Mouse (Mus musculus): ENCODE measurements around the gene Olfr645. TPM values are rescaled to one million over a fixed set of nuclear protein-coding genes. Genes with fewer than 3 reads are reported as not detected.

The Olfr645 gene
- not detected for polyA plus RNA-seq (2014; fragmentation: Illumina TruSeq; extraction: RNeasy Lipid Tissue Mini Kit (QIAGEN cat#74804); ENCODE audit: insufficient read depth, low read depth, low replicate concordance)

GRCm38 (mm10) chr7:104085365-104085764 lies at the start of gene Olfr645:
Gene Olfr645, minus strand, starts transcription at chr7:104085465.

GRCm38 (mm10) chr7:104129726-104130125 lies 44.5 kb upstream of the Olfr645 start, which contains the start of gene Ubqln5:
Gene Ubqln5, minus strand, starts transcription at chr7:104129826.

GRCm38 (mm10) chr7:104104757-104104972 lies 19.4 kb upstream of the Olfr645 start, which contains the start of gene Olfr646:
Gene Olfr646, plus strand, starts transcription at chr7:104104873.

GRCm38 (mm10) chr7:104071769-104072168 lies 13.5 kb downstream of the Olfr645 start, which contains the start of gene Olfr644:
Gene Olfr644, minus strand, starts transcription at chr7:104071869.

DNA sequence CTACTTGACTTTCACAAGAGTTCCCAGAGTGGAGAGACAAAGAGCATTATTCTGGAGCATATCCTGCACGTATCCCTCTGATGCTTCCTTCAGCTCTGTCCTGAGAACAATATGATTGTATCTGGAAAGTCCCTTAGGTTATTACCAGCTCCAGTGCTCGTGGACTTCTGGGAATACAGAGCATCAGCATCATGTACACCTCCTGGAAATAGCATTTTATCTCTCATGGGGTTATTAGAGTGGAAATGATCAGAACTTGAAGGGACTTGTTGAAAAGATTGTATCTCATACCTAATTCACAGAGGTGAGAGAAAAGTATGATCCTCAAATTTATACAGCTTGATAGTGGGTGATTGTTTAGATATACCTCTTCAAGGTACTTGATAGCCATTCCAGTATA lies 23.9 kb downstream of the Olfr645 start, which contains the start of gene 4930516K23Rik:
4930516K23Rik (minus strand) TSS at position 101 of the 400 bp plus-strand sequence.

GRCm38 (mm10) chr7:104052566-104052965 lies 32.7 kb downstream of the Olfr645 start, which contains the start of gene Olfr642:
Gene Olfr642, minus strand, starts transcription at chr7:104052666.

GRCm38 (mm10) chr7:104035145-104035544 lies 50.1 kb downstream of the Olfr645 start, which contains the start of gene Olfr641:
Gene Olfr641, plus strand, starts transcription at chr7:104035445.

Other genes starting within 250 kb of the Olfr645 start
- gene Hbb-bh2, start 244.9 kb downstream of the Olfr645 start, polyA plus RNA-seq (2014; fragmentation: Illumina TruSeq; extraction: RNeasy Lipid Tissue Mini Kit (QIAGEN cat#74804); ENCODE audit: insufficient read depth, low read depth, low replicate concordance) = not detected
- gene Hbb-bh1, start 242.3 kb downstream of the Olfr645 start, polyA plus RNA-seq (2014; fragmentation: Illumina TruSeq; extraction: RNeasy Lipid Tissue Mini Kit (QIAGEN cat#74804); ENCODE audit: insufficient read depth, low read depth, low replicate concordance) = not detected
- gene Hbb-y, start 232.2 kb downstream of the Olfr645 start, polyA plus RNA-seq (2014; fragmentation: Illumina TruSeq; extraction: RNeasy Lipid Tissue Mini Kit (QIAGEN cat#74804); ENCODE audit: insufficient read depth, low read depth, low replicate concordance) = not detected
- not detected for gene Olfr66, start 199.2 kb downstream of the Olfr645 start, polyA plus RNA-seq (2014; fragmentation: Illumina TruSeq; extraction: RNeasy Lipid Tissue Mini Kit (QIAGEN cat#74804); ENCODE audit: insufficient read depth, low read depth, low replicate concordance)
- not detected for gene Olfr64, start 191.0 kb downstream of the Olfr645 start, polyA plus RNA-seq (2014; fragmentation: Illumina TruSeq; extraction: RNeasy Lipid Tissue Mini Kit (QIAGEN cat#74804); ENCODE audit: insufficient read depth, low read depth, low replicate concordance)
- not detected for gene Olfr65, start 182.0 kb downstream of the Olfr645 start, polyA plus RNA-seq (2014; fragmentation: Illumina TruSeq; extraction: RNeasy Lipid Tissue Mini Kit (QIAGEN cat#74804); ENCODE audit: insufficient read depth, low read depth, low replicate concordance)
- not detected for gene Olfr631, start 156.6 kb downstream of the Olfr645 start, polyA plus RNA-seq (2014; fragmentation: Illumina TruSeq; extraction: RNeasy Lipid Tissue Mini Kit (QIAGEN cat#74804); ENCODE audit: insufficient read depth, low read depth, low replicate concordance)
- not detected for gene Olfr632, start 151.1 kb downstream of the Olfr645 start, polyA plus RNA-seq (2014; fragmentation: Illumina TruSeq; extraction: RNeasy Lipid Tissue Mini Kit (QIAGEN cat#74804); ENCODE audit: insufficient read depth, low read depth, low replicate concordance)
- not detected for gene Olfr633, start 141.0 kb downstream of the Olfr645 start, polyA plus RNA-seq (2014; fragmentation: Illumina TruSeq; extraction: RNeasy Lipid Tissue Mini Kit (QIAGEN cat#74804); ENCODE audit: insufficient read depth, low read depth, low replicate concordance)
- not detected for gene Olfr635, start 114.3 kb downstream of the Olfr645 start, polyA plus RNA-seq (2014; fragmentation: Illumina TruSeq; extraction: RNeasy Lipid Tissue Mini Kit (QIAGEN cat#74804); ENCODE audit: insufficient read depth, low read depth, low replicate concordance)
- gene Olfr638, start 86.7 kb downstream of the Olfr645 start, polyA plus RNA-seq (2014; fragmentation: Illumina TruSeq; extraction: RNeasy Lipid Tissue Mini Kit (QIAGEN cat#74804); ENCODE audit: insufficient read depth, low read depth, low replicate concordance) = not detected
- not detected for gene Olfr639, start 68.2 kb downstream of the Olfr645 start, polyA plus RNA-seq (2014; fragmentation: Illumina TruSeq; extraction: RNeasy Lipid Tissue Mini Kit (QIAGEN cat#74804); ENCODE audit: insufficient read depth, low read depth, low replicate concordance)
- gene Olfr640, start 59.9 kb downstream of the Olfr645 start, polyA plus RNA-seq (2014; fragmentation: Illumina TruSeq; extraction: RNeasy Lipid Tissue Mini Kit (QIAGEN cat#74804); ENCODE audit: insufficient read depth, low read depth, low replicate concordance) = not detected
- not detected for gene Olfr641, start 50.0 kb downstream of the Olfr645 start, polyA plus RNA-seq (2014; fragmentation: Illumina TruSeq; extraction: RNeasy Lipid Tissue Mini Kit (QIAGEN cat#74804); ENCODE audit: insufficient read depth, low read depth, low replicate concordance)
- not detected for gene Olfr642, start 32.8 kb downstream of the Olfr645 start, polyA plus RNA-seq (2014; fragmentation: Illumina TruSeq; extraction: RNeasy Lipid Tissue Mini Kit (QIAGEN cat#74804); ENCODE audit: insufficient read depth, low read depth, low replicate concordance)
- gene 4930516K23Rik, start 24.0 kb downstream of the Olfr645 start, polyA plus RNA-seq (2014; fragmentation: Illumina TruSeq; extraction: RNeasy Lipid Tissue Mini Kit (QIAGEN cat#74804); ENCODE audit: insufficient read depth, low read depth, low replicate concordance) = not detected
- gene Olfr644, start 13.6 kb downstream of the Olfr645 start, polyA plus RNA-seq (2014; fragmentation: Illumina TruSeq; extraction: RNeasy Lipid Tissue Mini Kit (QIAGEN cat#74804); ENCODE audit: insufficient read depth, low read depth, low replicate concordance) = not detected
- not detected for gene Olfr646, start 19.4 kb upstream of the Olfr645 start, polyA plus RNA-seq (2014; fragmentation: Illumina TruSeq; extraction: RNeasy Lipid Tissue Mini Kit (QIAGEN cat#74804); ENCODE audit: insufficient read depth, low read depth, low replicate concordance)
- not detected for gene Ubqln5, start 44.4 kb upstream of the Olfr645 start, polyA plus RNA-seq (2014; fragmentation: Illumina TruSeq; extraction: RNeasy Lipid Tissue Mini Kit (QIAGEN cat#74804); ENCODE audit: insufficient read depth, low read depth, low replicate concordance)
- gene Olfr643, start 51.9 kb upstream of the Olfr645 start, polyA plus RNA-seq (2014; fragmentation: Illumina TruSeq; extraction: RNeasy Lipid Tissue Mini Kit (QIAGEN cat#74804); ENCODE audit: insufficient read depth, low read depth, low replicate concordance) = not detected
- gene Ubqln3, start 57.8 kb upstream of the Olfr645 start, polyA plus RNA-seq (2014; fragmentation: Illumina TruSeq; extraction: RNeasy Lipid Tissue Mini Kit (QIAGEN cat#74804); ENCODE audit: insufficient read depth, low read depth, low replicate concordance) = not detected
- gene Ubqlnl, start 65.1 kb upstream of the Olfr645 start, polyA plus RNA-seq (2014; fragmentation: Illumina TruSeq; extraction: RNeasy Lipid Tissue Mini Kit (QIAGEN cat#74804); ENCODE audit: insufficient read depth, low read depth, low replicate concordance) = not detected
- gene Olfm5, start 79.4 kb upstream of the Olfr645 start, polyA plus RNA-seq (2014; fragmentation: Illumina TruSeq; extraction: RNeasy Lipid Tissue Mini Kit (QIAGEN cat#74804); ENCODE audit: insufficient read depth, low read depth, low replicate concordance) = not detected
- gene Olfr648, start 97.9 kb upstream of the Olfr645 start, polyA plus RNA-seq (2014; fragmentation: Illumina TruSeq; extraction: RNeasy Lipid Tissue Mini Kit (QIAGEN cat#74804); ENCODE audit: insufficient read depth, low read depth, low replicate concordance) = not detected
- not detected for gene Olfr649, start 110.5 kb upstream of the Olfr645 start, polyA plus RNA-seq (2014; fragmentation: Illumina TruSeq; extraction: RNeasy Lipid Tissue Mini Kit (QIAGEN cat#74804); ENCODE audit: insufficient read depth, low read depth, low replicate concordance)
- gene Trim6, start 133.3 kb upstream of the Olfr645 start, polyA plus RNA-seq (2014; fragmentation: Illumina TruSeq; extraction: RNeasy Lipid Tissue Mini Kit (QIAGEN cat#74804); ENCODE audit: insufficient read depth, low read depth, low replicate concordance) = 0.55 TPM
- 16.4 TPM for gene Trim34a, start 159.0 kb upstream of the Olfr645 start, polyA plus RNA-seq (2014; fragmentation: Illumina TruSeq; extraction: RNeasy Lipid Tissue Mini Kit (QIAGEN cat#74804); ENCODE audit: insufficient read depth, low read depth, low replicate concordance)
- gene Trim5, start 202.6 kb upstream of the Olfr645 start, polyA plus RNA-seq (2014; fragmentation: Illumina TruSeq; extraction: RNeasy Lipid Tissue Mini Kit (QIAGEN cat#74804); ENCODE audit: insufficient read depth, low read depth, low replicate concordance) = 3.5 TPM
- gene Trim12a, start 230.0 kb upstream of the Olfr645 start, polyA plus RNA-seq (2014; fragmentation: Illumina TruSeq; extraction: RNeasy Lipid Tissue Mini Kit (QIAGEN cat#74804); ENCODE audit: insufficient read depth, low read depth, low replicate concordance) = 34.7 TPM
- not detected for gene Trim34b, start 244.0 kb upstream of the Olfr645 start, polyA plus RNA-seq (2014; fragmentation: Illumina TruSeq; extraction: RNeasy Lipid Tissue Mini Kit (QIAGEN cat#74804); ENCODE audit: insufficient read depth, low read depth, low replicate concordance)

Data from lung, adult 10 weeks (tissue).